Mouse (Mus musculus) CH12.LX (cell line): ENCODE data around the gene Cd164l2.

Experiments
- CHD1 ChIP-seq: IDR thresholded peaks from 2 replicates; pipeline ENCODE4 v1.6.1; 2012; ENCODE audit warnings: low read depth, low read length, improper control_type of control experiment, inconsistent platforms
- CTCF ChIP-seq, 2 experiments: IDR thresholded peaks in 1 of 2; conservative IDR thresholded peaks in 1 of 2; 2 replicates each; pipeline ENCODE4 v1.5.1; 2011 to 2012; ENCODE audit warnings: low read depth in 2 of 2, low read length in 2 of 2, improper control_type of control experiment in 1 of 2, inconsistent platforms in 1 of 2, mild to moderate bottlenecking in 1 of 2, moderate library complexity in 1 of 2
- EP300 ChIP-seq: IDR thresholded peaks from 2 replicates; pipeline ENCODE4 v1.6.1; 2011; ENCODE audit warnings: low read length, improper control_type of control experiment
- JUND ChIP-seq: conservative IDR thresholded peaks from 2 replicates; pipeline ENCODE4 v1.6.1; 2011; ENCODE audit warnings: low read depth, low read length, improper control_type of control experiment
- MAX ChIP-seq: IDR thresholded peaks from 2 replicates; pipeline ENCODE4 v1.6.1; 2011; ENCODE audit warnings: low read length, improper control_type of control experiment
- MEF2A ChIP-seq: IDR thresholded peaks from 2 replicates; pipeline ENCODE4 v1.6.1; 2014; ENCODE audit warnings: low read depth, mild to moderate bottlenecking, inconsistent platforms, low read length, improper control_type of control experiment, borderline replicate concordance
- NELFE ChIP-seq: IDR thresholded peaks from 2 replicates; pipeline ENCODE4 v1.6.1; 2011; ENCODE audit warnings: low read depth, low read length, improper control_type of control experiment
- POLR2A ChIP-seq: IDR thresholded peaks from 2 replicates; pipeline ENCODE4 v1.6.1; 2011; ENCODE audit warnings: low read depth, mild to moderate bottlenecking, improper control_type of control experiment, low read length
- POLR2AphosphoS2 ChIP-seq: IDR thresholded peaks from 2 replicates; pipeline ENCODE4 v1.6.1; 2011; ENCODE audit warnings: low read depth, low read length, improper control_type of control experiment
- RAD21 ChIP-seq: IDR thresholded peaks from 2 replicates; pipeline ENCODE4 v1.6.1; 2011; ENCODE audit warnings: low read depth, mild to moderate bottlenecking, low read length, improper control_type of control experiment, moderate library complexity
- SIN3A ChIP-seq: IDR thresholded peaks from 2 replicates; pipeline ENCODE4 v1.6.1; 2012; ENCODE audit warnings: low read length, improper control_type of control experiment, inconsistent platforms
- SMC3 ChIP-seq: IDR thresholded peaks from 2 replicates; pipeline ENCODE4 v1.6.1; 2011; ENCODE audit warnings: low read depth, low read length, improper control_type of control experiment
- TCF12 ChIP-seq: IDR thresholded peaks from 2 replicates; pipeline ENCODE4 v1.6.1; 2014; ENCODE audit warnings: low read depth, mild to moderate bottlenecking, inconsistent platforms, low read length, improper control_type of control experiment
- ZC3H11A ChIP-seq: IDR thresholded peaks from 2 replicates; pipeline ENCODE4 v1.6.1; 2012; ENCODE audit warnings: low read depth, mild to moderate bottlenecking, inconsistent platforms, low read length, improper control_type of control experiment

DNA sequence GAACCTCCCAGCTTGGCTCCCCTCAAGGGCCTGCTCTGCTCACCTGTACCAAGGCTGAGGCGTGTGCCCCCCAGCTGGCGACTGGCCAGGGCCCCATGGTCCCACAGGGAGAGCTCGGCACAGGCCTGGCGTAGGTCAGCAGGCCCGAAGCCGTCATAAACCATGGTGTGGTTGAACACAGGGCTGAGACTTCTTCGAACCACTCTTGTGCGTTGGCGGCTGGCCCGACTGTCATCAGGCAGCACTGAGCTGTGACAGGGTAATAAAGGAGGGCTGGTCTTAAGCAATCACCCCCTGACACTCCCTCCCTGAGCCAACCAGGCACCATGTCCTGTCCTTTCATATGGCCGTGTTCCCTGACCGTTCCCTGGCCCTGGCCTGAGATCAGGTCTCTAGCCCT lies 41.5 kb downstream of the Cd164l2 start:
- TF ChIP-seq CTCF (conservative IDR thresholded peaks at IDR 0.05 in 1 of 2, IDR thresholded peaks at IDR 0.05 in 1 of 2; ENCODE audit: low read depth in 2 of 2, low read length in 2 of 2), result no peak
- no peak for TF ChIP-seq SIN3A
- TF ChIP-seq CHD1, result no peak
- TF ChIP-seq ZC3H11A, result no peak
- no peak for TF ChIP-seq POLR2A
- no peak for TF ChIP-seq NELFE
- no peak for TF ChIP-seq SMC3
- no peak for TF ChIP-seq JUND
- no peak for TF ChIP-seq RAD21
- TF ChIP-seq EP300, result no peak
- TF ChIP-seq POLR2AphosphoS2, result no peak
- no peak for TF ChIP-seq MEF2A
- no peak for TF ChIP-seq MAX
- no peak for TF ChIP-seq TCF12
